Mouse (Mus musculus): ENCODE measurements around the gene Vwa2.

Vwa2 gene

DNA sequence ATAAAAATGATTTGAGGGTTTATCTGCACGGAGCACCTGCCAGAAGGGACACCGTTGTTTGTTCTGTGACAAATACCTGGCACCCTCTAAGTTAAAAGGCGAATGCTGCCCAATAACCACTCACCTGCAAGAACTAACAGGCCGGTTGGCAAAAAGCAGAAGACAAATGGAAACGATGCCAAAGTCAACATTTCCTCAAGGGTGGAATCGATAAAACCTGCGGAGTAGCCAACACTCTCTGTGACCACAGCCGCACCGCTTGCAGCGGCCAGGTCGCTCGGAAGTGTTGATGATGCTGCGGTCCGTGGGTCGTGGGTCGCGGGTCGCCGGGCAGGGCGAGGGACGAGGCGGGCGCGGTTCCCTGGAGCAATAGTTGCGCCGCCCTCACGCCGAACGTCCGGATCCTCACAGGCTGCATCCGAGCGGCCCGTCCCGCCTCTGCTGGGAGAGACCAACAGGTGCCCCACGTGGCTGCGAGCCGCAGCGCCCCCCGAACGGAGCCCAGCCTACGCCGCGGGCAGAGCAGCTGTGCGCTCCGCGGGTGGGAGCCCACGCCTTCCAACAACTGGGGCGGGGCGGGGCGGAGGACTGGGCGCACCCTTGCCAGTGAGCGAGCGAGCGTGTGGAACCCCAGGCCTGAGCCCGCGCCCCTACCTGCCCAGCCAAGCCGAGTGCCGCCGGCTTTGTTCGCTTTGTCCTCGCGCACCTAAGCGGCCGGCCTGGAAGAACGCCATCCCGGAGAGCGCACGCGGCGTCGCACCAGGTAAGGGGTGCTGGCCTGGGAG is at the start of gene Vwa2:
Vwa2 (plus strand) TSS at position 434 of the 785 bp plus-strand sequence.
- WGBS, result 3% methylated on average over 71 of the region's 71 CpGs

DNA sequence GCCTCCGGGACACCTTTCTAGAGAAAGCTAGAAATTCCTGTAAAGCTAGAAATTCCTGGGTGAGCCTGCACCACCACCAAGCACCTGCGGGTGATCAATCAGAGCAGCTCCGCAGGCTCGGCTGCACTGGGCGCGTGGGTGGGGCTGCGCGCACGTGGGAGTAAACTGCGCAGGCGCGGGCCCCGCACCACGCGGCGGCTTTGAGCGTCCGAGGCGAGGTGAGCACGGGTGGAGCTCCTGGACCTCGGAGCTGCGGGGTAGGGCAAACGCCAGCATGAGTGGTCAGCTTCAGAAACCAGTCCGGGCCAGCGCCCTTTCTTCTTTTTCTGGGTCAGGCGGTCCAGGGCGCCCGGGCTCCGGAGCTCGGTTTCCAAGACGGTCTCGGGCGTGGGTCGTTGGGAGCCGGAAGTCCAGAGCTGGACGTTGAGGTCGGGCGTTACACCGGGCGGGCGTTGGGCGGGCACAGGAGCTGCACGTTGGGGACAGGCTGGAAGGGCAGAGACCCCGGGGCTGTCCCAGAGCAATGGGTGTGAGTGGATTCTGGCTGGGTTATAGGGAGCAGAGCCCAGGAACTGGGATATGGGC is 47.9 kb upstream of the Vwa2 start, which contains the start of gene Tdrd1:
Tdrd1 (plus strand) TSS at position 163 of the 585 bp plus-strand sequence.
- 60% methylated on average over 44 of the region's 44 CpGs for WGBS

DNA sequence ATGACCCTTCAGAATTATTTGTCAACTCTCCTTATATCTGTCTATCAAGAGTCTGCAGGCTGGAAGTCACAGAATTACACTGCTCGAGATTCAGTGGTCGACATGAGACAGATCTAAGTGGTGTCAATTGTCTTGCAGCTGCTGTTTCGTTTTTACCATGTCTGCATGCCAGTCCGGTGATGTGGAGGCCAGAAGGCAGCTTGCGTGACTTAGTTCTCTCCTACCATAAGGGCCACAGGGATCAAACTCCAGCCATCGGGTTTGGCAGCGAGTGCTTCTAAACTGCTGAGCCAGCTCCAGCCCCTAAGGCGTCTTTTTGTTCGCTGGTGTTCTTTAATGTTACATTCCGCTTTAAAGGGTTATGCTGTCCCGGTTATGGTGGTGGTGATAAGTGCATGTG is 45.7 kb upstream of the Vwa2 start:
- 91% methylated on average over 11 of the region's 11 CpGs for WGBS

DNA sequence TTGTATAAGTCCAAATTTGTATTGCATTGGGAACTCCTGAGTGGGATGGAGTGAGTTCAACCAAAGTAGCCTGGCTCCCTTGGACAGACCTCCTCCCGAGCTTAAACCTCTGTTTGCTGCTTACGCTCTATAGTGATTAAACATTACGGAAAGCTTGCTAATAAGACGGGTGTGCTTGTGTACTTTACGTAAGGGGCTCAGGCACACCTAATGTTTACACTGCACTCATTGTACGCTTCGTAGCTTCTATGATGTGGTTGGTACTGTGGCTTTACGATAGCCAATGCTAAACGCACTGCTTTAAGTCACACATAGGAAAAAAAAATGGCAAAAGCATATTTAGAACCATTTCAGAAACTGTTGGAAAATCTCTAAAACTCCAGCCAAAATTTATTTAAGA is 44.8 kb upstream of the Vwa2 start:
- WGBS, result 92% methylated on average over 9 of the region's 9 CpGs

DNA sequence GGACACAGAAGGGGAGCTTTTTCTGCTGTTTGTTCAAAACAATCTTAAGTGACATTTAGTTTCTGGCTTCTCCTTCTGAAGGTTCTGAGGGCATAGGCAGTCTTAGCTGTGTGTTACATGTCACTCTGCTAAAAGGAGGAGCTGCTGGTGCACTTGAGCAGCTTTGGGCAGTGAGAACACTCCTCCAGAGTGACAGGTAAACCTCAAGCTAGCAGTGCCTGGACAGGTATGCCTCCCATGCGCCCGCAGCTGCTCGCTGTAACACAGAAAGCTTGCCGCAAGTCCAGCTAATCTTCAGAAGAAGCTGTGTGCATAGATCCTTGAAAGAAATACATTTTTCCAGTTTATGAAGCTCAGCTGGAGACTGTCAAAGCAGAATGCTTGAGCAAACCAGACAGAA is 43.9 kb upstream of the Vwa2 start:
- 90% methylated on average over 4 of the region's 4 CpGs for WGBS

DNA sequence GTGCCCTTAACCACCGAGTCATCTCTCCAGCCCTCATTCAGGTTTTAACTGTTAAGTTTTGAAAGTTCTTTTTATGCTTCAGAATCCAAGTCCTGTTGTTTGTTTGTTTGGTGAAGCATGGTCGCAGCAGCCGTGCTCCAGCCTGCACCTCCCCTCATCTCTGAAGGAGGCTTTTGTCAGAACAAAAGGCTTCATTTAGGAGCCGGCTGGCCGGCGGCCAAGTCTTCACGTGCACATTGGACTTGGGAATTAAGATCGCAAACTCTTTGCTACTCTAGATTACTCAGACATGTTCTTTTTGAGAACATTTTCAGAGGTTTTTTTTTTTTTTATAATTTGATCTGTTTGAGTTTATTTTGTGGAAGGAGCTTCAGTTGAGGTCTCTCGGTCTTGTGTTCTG is 38.7 kb upstream of the Vwa2 start:
- WGBS, result 34% methylated on average over 9 of the region's 9 CpGs

DNA sequence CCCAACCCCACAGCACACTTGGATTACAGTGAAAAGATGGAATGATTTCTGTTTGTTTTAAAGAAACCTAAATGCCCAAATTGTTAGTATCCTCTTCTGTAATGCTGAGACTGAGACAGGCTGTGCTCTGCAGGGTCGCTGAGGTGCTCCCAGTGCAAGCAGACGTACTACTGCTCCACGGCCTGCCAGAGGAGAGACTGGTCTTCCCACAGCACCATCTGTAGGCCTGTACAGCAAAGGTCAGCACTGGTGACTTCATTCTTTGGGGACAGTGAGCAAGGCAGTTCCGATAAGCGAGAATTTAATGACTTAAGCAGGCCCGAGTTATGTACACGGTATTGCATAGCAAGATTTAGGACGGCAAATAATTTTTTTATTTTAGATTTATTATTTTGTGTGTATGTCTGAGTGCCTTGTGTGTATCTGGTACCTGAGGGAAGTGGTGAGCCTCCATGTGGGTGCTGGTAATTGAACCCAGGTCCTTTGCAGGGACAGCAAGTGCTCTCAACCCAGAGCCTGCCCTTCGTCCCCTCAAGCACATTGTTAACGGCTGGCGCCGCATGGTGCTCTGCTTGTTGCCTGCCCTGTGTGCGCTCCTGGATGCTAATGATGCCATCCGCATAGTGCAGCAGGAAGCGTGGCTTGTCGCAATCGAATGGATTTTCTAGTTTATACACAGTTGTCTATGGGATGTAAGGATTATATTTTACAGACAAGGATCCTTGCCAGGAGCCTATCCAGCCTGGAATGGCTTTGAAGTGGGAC is 34.9 kb upstream of the Vwa2 start:
- WGBS, result 86% methylated on average over 17 of the region's 17 CpGs

DNA sequence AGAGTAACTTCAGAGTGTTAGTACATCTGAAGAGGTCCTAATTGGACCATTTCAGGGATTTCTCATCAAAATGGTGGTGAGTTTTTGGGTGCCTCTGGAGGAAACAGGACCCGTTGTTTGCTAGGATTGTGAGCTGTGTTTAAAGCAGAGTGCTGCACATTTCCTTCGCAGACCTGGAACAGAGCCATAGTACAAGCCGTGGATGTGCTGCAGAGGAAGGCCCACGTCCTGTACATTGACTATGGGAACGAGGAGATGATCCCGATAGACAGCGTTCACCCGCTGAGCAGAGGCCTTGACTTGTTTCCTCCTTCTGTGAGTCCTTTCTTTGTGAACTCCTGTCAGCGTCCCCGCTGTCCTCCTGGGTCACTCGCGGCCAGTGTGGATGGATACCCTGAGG is 31.1 kb upstream of the Vwa2 start:
- 80% methylated on average over 12 of the region's 12 CpGs for WGBS

DNA sequence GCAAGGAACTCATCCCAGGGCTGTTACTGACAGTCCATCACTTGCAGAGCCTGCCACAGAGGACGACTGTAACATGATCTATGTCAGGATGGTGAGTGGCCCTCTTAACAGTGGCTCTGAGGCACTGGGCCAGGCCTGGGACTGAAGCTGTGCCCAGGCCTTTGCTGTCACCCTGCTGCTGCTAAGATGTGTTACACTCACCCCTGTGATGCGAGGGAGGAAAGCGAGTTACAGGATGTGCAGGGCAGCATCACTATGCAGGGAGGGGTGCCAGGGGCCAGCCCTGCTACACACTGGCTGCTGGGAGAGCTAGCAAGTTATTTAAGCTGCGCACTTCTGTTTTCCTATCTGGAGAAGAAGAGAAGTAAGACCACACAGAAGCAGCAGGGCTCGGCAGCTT is 17.6 kb upstream of the Vwa2 start:
- 78% methylated on average over 5 of the region's 5 CpGs for WGBS

DNA sequence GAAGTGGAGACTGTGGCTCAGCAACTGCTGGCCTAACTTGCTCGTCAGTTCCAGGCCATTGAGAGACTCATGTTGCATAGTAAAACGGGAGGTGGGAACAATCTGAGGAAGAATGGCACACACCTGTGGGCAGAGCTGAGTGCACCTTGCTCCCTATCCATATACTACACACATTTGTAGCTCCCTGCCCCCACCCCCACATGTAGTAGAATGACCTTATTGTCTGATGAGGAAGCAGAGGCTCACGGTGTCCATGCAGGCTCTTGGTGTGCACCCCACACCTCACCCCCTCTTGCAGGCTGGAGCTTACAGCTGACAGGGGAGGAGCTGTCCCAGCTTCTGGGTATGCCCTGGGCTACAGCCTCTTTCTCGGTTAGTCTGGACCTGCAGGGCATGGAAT is 6.3 kb upstream of the Vwa2 start:
- WGBS, result 85% methylated on average over 4 of the region's 4 CpGs

DNA sequence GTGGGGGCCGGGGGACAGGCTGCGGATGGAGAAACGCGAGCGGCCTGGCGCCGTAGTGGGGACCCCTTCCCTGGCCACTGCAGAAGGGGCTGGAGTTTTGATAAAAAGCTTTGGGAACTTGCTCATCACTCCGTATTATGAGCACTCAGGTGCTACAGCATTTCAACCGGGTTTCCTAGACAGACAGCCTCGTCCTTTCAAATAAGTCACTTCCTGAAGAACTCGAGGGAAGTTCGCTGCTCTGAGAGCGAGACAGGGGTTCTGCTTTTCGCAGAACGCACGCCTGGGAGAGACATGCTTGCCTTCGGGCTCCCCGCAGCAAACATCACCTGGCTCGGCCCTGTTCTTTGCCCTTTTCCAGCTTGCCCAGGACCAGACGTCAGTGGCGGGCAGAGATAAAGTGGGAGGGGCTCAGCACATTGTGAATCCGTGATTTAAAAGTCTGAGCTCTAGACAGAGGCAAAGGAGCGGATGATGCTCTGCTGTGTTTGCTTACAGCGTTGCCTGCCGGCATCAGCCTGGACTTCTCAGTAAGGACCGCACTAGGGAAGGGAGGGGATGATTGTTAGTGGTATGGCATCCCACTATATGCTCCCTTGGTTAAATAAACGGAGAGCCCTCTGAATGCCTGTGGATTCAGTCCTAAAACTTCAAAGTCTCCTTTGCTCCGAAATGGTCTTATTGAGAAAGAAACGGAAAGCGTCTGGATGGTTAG is 709 bp downstream of the Vwa2 start:
- WGBS, result 10% methylated on average over 30 of the region's 30 CpGs

DNA sequence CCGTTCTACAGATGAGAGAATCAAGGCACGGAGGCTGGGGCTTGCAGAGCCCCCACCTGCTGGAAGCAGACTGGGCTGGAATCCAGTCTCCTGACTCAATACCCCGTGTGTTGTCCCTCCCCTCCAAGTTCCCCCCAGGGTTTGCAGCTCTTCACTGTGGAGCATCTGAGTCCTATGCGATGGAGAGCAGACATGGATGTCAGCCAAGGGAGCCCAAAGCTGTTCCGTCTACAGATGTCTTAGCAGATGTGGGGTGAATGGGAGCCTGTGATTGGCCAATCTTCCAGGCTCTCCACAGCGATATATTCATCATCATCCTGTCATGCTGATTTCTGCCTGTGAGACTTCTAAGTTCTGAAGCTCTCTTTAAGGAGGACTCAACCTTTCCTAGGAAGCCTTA is 3.3 kb downstream of the Vwa2 start:
- WGBS, result 43% methylated on average over 6 of the region's 6 CpGs

DNA sequence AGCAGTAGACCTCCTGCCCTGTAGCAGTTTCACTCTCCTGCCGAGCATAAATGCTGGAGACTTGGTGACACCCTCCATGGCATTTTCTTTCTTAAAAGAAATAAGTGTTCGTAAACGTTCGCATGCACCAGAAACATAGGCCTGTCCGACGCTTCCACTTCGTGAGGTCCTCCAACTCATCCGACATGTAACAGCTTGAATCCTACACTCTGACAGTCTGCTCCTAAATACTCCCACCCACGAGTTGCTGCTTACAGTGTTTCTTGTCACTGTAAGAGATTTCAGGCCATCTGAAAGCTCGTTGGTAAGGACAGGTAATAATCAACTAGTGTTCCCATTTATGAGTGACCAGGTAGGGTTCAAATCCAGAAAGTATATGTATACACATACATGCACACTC is 13.8 kb downstream of the Vwa2 start:
- 62% methylated on average over 10 of the region's 10 CpGs for WGBS

DNA sequence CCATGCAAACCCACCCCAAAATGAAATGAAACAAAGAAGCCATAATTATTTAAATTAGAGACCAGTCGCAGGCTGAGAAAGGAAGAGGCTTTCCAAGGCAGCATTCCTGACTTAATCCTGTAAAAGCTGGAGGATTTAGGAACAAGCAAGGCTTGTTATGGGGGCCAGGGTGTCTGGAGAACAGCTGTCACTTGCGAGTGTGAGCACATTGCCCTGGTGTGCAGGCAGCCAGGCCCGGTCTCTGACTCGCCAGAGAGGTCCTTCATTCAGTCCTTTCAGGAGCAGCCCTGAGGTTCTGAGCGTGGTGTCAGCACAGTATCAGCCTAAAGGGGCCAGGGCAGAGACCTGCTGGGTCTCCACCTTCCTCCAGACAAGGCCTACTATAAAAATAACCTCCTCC is 14.6 kb downstream of the Vwa2 start:
- 59% methylated on average over 5 of the region's 5 CpGs for WGBS

DNA sequence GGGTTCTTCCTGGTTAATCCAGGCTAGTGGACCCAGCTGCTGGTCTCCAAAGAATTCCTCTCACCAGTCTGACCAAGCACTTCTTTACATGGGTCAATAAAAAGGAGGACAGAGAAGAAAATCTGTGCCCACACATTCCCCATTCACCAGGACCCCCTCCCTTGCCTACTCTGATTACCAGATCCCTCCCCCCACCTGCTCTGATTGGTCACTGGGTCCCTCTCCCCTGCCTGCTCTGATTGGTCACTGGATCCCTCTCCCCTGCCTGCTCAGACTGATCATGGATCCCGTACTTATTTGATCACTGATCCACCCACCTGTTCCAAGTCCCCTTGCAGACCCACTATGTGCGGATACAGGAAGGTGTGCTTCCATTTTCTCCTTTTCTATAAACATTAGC is 17.4 kb downstream of the Vwa2 start:
- 71% methylated on average over 2 of the region's 2 CpGs for WGBS

DNA sequence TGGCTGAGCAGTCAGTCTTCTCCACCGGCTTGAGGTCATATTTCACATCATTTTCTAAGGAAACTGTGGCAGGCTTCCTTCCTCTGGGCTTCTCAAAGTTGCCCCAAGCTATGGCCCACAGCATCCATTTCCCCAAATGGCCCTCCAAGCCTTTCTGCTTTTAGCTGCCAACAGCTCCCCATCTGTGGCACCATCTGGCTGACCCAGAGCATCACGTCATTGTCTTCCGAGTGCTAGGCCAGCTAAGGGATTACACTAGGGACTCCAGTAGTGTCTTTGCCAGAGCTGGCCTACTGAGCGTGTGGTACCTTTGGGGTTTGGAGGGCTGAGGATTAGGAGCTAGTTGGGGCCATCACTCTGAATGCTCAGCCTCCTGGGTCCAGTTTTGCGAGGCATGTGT is 18.5 kb downstream of the Vwa2 start:
- 88% methylated on average over 5 of the region's 5 CpGs for WGBS

DNA sequence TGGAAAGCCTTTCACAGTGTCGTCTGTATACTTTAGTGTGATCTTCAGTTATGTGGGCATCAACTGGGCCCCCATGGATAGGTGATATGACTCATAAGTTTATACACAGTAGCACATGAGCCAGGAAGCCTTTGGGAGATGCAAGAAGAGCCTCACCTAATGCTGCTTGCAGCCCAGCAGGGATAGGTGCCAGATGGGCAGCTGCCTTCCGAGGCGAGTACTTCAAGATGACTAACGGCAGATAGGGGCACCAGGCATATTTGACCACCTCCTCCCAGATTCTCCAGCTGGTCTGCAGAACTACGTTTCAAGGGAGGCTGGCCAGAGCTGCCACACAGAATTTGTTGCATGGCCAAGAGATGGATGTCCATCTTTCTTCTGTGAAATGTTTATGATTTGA is 19.3 kb downstream of the Vwa2 start:
- 73% methylated on average over 5 of the region's 5 CpGs for WGBS

DNA sequence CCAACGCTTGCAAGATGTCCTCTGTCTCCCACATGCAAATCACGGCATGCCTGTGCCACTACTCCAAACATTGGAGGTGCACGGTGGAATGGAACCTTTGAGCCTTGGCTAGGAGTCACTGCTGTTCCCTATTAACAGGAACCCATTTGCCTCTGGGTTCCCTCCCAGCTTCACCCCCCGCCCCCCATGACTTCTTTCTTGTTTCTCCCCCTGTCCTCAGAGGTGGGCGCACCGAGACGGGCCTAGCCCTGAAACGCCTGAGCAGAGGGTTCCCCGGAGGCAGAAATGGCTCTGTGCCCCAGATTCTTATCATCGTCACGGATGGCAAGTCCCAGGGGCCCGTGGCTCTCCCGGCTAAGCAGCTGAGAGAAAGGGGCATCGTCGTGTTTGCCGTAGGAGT is 23.6 kb downstream of the Vwa2 start:
- WGBS, result 90% methylated on average over 16 of the region's 16 CpGs

DNA sequence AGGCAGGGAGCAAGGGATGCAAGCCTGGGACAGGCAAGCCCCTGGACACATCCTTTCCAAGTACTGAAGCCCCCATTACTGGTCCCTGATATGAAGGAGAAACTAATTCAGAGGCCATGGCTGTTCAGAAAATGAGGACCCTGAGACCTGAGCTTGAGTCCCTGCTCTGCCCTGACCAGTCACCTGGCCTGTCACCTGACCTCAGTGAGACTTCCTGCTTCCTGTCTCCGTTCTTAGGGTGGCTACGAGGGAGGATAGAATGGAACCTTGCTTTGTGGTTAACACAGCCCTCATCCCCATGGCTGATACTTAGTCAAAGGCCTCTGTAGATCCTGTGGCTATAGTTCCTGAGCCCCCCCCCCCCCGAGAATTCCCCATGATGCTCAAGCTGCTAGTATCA is 30.0 kb downstream of the Vwa2 start:
- 79% methylated on average over 3 of the region's 3 CpGs for WGBS

DNA sequence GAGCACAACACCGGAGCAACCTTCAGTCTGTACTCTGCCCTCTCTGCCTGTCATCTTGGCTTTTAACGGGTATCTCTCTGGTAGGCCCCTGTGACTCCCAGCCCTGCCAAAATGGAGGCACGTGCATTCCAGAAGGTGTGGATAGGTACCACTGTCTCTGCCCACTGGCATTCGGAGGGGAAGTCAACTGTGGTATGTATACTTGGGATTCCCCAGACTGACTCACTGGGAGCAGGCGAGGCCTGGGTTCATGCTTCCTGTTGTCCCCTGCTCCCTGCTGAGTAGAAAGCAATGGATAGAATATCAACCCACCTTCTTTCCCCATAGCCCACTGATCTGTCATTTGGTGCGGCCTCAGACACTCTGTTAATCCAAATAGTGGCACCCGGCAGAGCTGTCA is 31.3 kb downstream of the Vwa2 start:
- WGBS, result 89% methylated on average over 7 of the region's 7 CpGs

DNA sequence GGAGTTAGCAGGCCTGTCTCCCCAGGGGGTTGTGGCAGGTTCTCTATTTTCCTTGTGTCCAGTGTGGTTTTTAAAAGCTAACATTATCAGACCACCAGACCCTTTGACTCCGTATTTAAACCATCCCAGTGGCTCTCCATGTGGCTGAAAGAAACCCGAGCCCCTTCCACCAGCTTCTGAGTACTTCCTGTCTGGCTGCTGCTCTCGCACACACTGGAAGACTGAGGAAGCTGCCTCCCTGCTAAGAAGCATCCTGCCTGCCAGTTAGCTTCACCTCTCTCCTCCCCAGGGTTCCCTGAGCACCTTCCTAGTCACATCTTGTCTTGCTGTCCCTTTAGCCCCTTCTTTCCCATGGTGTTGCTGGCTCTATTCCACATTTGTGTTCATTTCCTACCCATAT is 33.8 kb downstream of the Vwa2 start:
- WGBS, result 62% methylated on average over 3 of the region's 3 CpGs

Data from cerebral cortex, adult 2 months (tissue).